Mouse (Mus musculus) small intestine, adult 2 months (tissue): ENCODE measurements around the gene Phlda1.

Source experiments
- CTCF ChIP-seq: fragments of 200-500 bp; IDR thresholded peaks from 2 replicates; pipeline ENCODE4 v1.5.1; 2012; ENCODE audit warnings: low read depth, mild to moderate bottlenecking, control low read depth, inconsistent platforms, low read length, moderate library complexity, mixed read lengths; ENCODE audit not compliant: insufficient replicate concordance, insufficient read length; ENCODE audit errors: extremely low read depth
- POLR2A ChIP-seq: fragments of 200-500 bp; IDR thresholded peaks from 2 replicates; pipeline ENCODE4 v1.6.1; 2012; ENCODE audit warnings: low read depth, mild to moderate bottlenecking, control low read depth, inconsistent platforms, low read length, moderate library complexity

DNA sequence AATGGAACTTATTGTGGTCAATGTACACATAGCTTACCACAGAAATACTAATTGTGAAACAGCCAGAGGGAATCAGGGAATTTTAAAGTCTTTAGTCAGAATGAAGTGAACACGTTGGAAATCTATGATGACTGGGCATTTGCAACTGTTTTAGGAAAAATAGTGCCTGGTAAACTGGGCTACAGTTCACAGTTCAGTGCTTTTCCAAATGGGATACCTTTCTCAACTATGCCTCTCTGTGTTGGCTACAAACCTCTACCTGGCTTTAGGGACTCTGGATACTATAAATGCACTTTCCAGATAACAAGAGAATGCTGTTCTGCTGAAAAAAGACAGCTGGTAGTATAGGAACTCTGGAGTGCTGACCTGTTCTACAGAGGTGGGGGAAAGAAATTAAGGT lies 1.5 kb upstream of the Phlda1 start:
- TF ChIP-seq CTCF = no peak
- no peak for TF ChIP-seq POLR2A
